8 mouse cellular contexts compared by ENCODE assay signal in genomic region chr8:121948321-121949145, GRCm38 (mm10). TPM values are rescaled to one million over a fixed set of nuclear protein-coding genes. Genes with fewer than 3 reads are reported as not detected.
DNase-seq lines count a peak whose midpoint lies in the region; ATAC-seq and TF ChIP-seq lines count a peak whose summit lies in the region.

No protein-coding gene starts in this region.

- ATAC-seq in forebrain, postnatal 0 days = no peak
- ATAC-seq in liver, embryonic 15.5 days (ENCODE audit: insufficient read depth) = no peak
- ATAC-seq in frontal cortex, adult (ENCODE audit: low TSS enrichment) = no peak

- H3K27me3 ChIP-seq in forebrain, postnatal 0 days (ENCODE audit: insufficient read depth, low read length) = no peaks in the 10 kb centered on the region
- peaks cover 3% of the 10 kb centered on the region; the same call in 1 of the 2 replicates for H3K27me3 ChIP-seq in liver, embryonic 15.5 days

- DNase-seq in gastrocnemius, adult 2 months = no peak
- DNase-seq in gastrocnemius, adult 8-10 months (ENCODE audit: low spot score in 2 of 2) = no peak
- peak; percentile 47 for DNase-seq in ES-CJ7 (ENCODE audit: low read depth, low spot score)
- DNase-seq in forebrain, postnatal 0 days = no peak
- peak; percentile 33 for DNase-seq in thymus, postnatal 4 days
- DNase-seq in ovary, postnatal 10 days (ENCODE audit: low spot score) = no peak

- TF ChIP-seq CTCF in gastrocnemius, adult 2 months (IDR thresholded peaks at IDR 0.05) = no peak
- no peak for TF ChIP-seq CTCF in forebrain, postnatal 0 days (IDR thresholded peaks at IDR 0.05; ENCODE audit: low read depth)

- peak overlapping the region; percentile 65 for H3K4me2 ChIP-seq in forebrain, postnatal 0 days (ENCODE audit: low read depth)
- peak overlapping the region; percentile 94 for H3K4me2 ChIP-seq in liver, embryonic 15.5 days

- peak overlapping the region; percentile 49 for H3K9ac ChIP-seq in forebrain, postnatal 0 days
- H3K9ac ChIP-seq in liver, embryonic 15.5 days = peak overlapping the region; percentile 78

- no peaks in the 10 kb centered on the region for H3K9me3 ChIP-seq in forebrain, postnatal 0 days (ENCODE audit: low read length)
- H3K9me3 ChIP-seq in liver, embryonic 15.5 days (replicated peaks) = no peaks in the 10 kb centered on the region

- 53% methylated on average over 19 of the region's 19 CpGs for WGBS in forebrain, postnatal 0 days
- WGBS in liver, embryonic 15.5 days (ENCODE audit: insufficient replicate concordance) = 52% methylated on average over 19 of the region's 19 CpGs

- peaks cover 17% of the 10 kb centered on the region for H3K4me1 ChIP-seq in forebrain, postnatal 0 days (ENCODE audit: insufficient read depth)
- peaks cover 71% of the 10 kb centered on the region for H3K4me1 ChIP-seq in liver, embryonic 15.5 days (replicated peaks)

- peak overlapping the region; percentile 60 for H3K4me3 ChIP-seq in gastrocnemius, adult 2 months
- H3K4me3 ChIP-seq in forebrain, postnatal 0 days (ENCODE audit: low read depth, low read length) = peak overlapping the region; percentile 34
- peak overlapping the region; percentile 65 for H3K4me3 ChIP-seq in liver, embryonic 15.5 days (replicated peaks)

- peak overlapping the region; percentile 78 for H3K27ac ChIP-seq in gastrocnemius, adult 2 months
- H3K27ac ChIP-seq in forebrain, postnatal 0 days (ENCODE audit: low read depth, low read length) = peak overlapping the region; percentile 51
- H3K27ac ChIP-seq in liver, embryonic 15.5 days (replicated peaks) = peak overlapping the region; percentile 88

- intact Hi-C loops in gastrocnemius, adult 2 months (cut with DNase I) = no loop called here

- H3K36me3 ChIP-seq in forebrain, postnatal 0 days (ENCODE audit: insufficient read depth) = no peaks in the 10 kb centered on the region
- peaks cover 10% of the 10 kb centered on the region for H3K36me3 ChIP-seq in liver, embryonic 15.5 days (replicated peaks)

RNA-seq across cellular contexts. Expression of gene Banp, which starts 1.0 kb away (rescaled TPM):
- 10 to 100 TPM in 1 of 2 experiments, 1 to 10 TPM in 1; 8.8 to 18.7 TPM for total RNA-seq in gastrocnemius, adult 2 months (2021)
- 10 to 100 TPM in 1 of 4 experiments, 1 to 10 TPM in 3; 5.4 to 16.0 (median 6.3) TPM for total RNA-seq in gastrocnemius, adult 8-10 months (2022)
- 37.9 and 44.1 TPM in 2 replicates for total RNA-seq in forebrain, postnatal 0 days (2014; rRNA removed)
- 29.3 and 30.0 TPM in 2 replicates for polyA plus RNA-seq in forebrain, postnatal 0 days (2015; fragmentation: Nextera tagmentation; extraction: Ambion mirVana)
- 15.2 and 20.6 TPM in 2 replicates for polyA plus RNA-seq in liver, embryonic 15.5 days (2015; fragmentation: Nextera tagmentation; extraction: Ambion mirVana)

RNA-seq across cellular contexts. Expression of gene Car5a, which starts 3.8 kb away (rescaled TPM):
- total RNA-seq in gastrocnemius, adult 2 months (2021) = not detected
- total RNA-seq in gastrocnemius, adult 8-10 months (2022) = not detected
- 0.23 TPM in 1 of 2 replicates, not detected in the other for total RNA-seq in forebrain, postnatal 0 days (2014; rRNA removed)
- 0.48 and 0.52 TPM in 2 replicates for polyA plus RNA-seq in forebrain, postnatal 0 days (2015; fragmentation: Nextera tagmentation; extraction: Ambion mirVana)
- polyA plus RNA-seq in liver, embryonic 15.5 days (2015; fragmentation: Nextera tagmentation; extraction: Ambion mirVana) = 3.2 and 4.5 TPM in 2 replicates

RNA-seq across cellular contexts. Expression of gene Slc7a5, which starts 41.0 kb away (rescaled TPM):
- total RNA-seq in gastrocnemius, adult 2 months (2021) = 1 to 10 TPM; 1.0 to 1.3 TPM
- total RNA-seq in gastrocnemius, adult 8-10 months (2022) = 1 to 10 TPM in 3 of 4 experiments, under 1 TPM in 1; 0.77 to 1.4 (median 1.2) TPM
- total RNA-seq in forebrain, postnatal 0 days (2014; rRNA removed) = 58.1 and 99.4 TPM in 2 replicates
- polyA plus RNA-seq in forebrain, postnatal 0 days (2015; fragmentation: Nextera tagmentation; extraction: Ambion mirVana) = 64.7 and 67.9 TPM in 2 replicates
- 38.2 and 42.4 TPM in 2 replicates for polyA plus RNA-seq in liver, embryonic 15.5 days (2015; fragmentation: Nextera tagmentation; extraction: Ambion mirVana)

Comparison
In these comparisons a context has a peak if more than half of its experiments do, and no peak if none do; other contexts are left out.
1. DNase-seq: peak in ES-CJ7 (single experiment) and thymus, postnatal 4 days (single experiment); none in gastrocnemius, adult 2 months (single experiment), gastrocnemius, adult 8-10 months (0 of 2), forebrain, postnatal 0 days (single experiment) and ovary, postnatal 10 days (single experiment).
2. RNA of gene Slc7a5, which starts 41.0 kb away (total RNA-seq): 58.1 to 99.4 TPM in forebrain, postnatal 0 days; 1.0 to 1.3 TPM in gastrocnemius, adult 2 months and 0.77 to 1.4 TPM in gastrocnemius, adult 8-10 months; every median in the first group is over 10 times any median in the second.
3. Peak in every context shown above with its lines, with median percentiles within 50 percentile points of each other: H3K27ac ChIP-seq and H3K4me3 ChIP-seq.